38 mouse cellular contexts compared by ENCODE assay signal in the genomic region with DNA sequence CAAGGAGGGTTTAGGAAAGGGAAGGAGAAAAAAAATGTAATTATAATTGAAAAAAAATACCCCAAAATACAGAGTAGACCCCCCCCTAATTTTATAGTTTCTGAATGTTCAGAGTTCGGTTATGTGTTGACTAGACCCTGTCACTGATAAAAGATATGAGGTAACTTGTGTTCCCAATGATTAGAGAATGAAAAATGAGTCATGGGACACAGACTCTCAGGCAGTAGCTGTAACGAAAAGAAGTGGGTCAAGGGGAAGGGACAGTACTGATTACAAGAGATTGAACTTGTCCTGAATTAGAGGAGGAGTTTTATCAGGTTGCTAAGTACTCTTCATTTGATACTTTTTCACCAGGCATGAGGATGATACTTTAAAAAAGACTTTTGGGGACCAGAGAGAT. TPM values are rescaled to one million over a fixed set of nuclear protein-coding genes. Genes with fewer than 3 reads are reported as not detected.
"Had no signal": no experiment of that assay in that cellular context is flagged by ENCODE, and none has a peak within 500 bp of the region (broad histone marks: within the 10 kb centered on the region; RNA-seq: fewer than 3 reads in every experiment).

No protein-coding gene starts in this region.

- H3K27me3 ChIP-seq: embryonic facial prominence, embryonic 12.5 days; embryonic facial prominence, embryonic 13.5 days; embryonic facial prominence, embryonic 15.5 days; forebrain, embryonic 12.5 days; forebrain, embryonic 13.5 days; forebrain, embryonic 15.5 days had no signal

- H3K9ac ChIP-seq: embryonic facial prominence, embryonic 12.5 days; embryonic facial prominence, embryonic 13.5 days; embryonic facial prominence, embryonic 15.5 days; forebrain, embryonic 12.5 days; forebrain, embryonic 13.5 days; forebrain, embryonic 15.5 days; forebrain, postnatal 0 days had no signal

- DNase-seq: cerebellum, adult 9-11 months; cerebellum, postnatal 10 days; cerebellum, postnatal 14 days; cerebellum, postnatal 25 days; cerebellum, postnatal 36 days; embryo, embryonic 11 days; forebrain, postnatal 0 days; gastrocnemius, adult 2 months; gastrocnemius, postnatal 10 days; gastrocnemius, postnatal 14 days; gastrocnemius, postnatal 25 days; gastrocnemius, postnatal 36 days; heart, adult 18-20 months; heart, adult 2 months had no signal

- H3K9me3 ChIP-seq: embryonic facial prominence, embryonic 10.5 days; embryonic facial prominence, embryonic 12.5 days; embryonic facial prominence, embryonic 13.5 days; embryonic facial prominence, embryonic 15.5 days; forebrain, embryonic 10.5 days; forebrain, embryonic 12.5 days; forebrain, embryonic 13.5 days; forebrain, embryonic 15.5 days; heart, embryonic 10.5 days had no signal

- H3K36me3 ChIP-seq: embryonic facial prominence, embryonic 10.5 days; embryonic facial prominence, embryonic 12.5 days; embryonic facial prominence, embryonic 13.5 days; embryonic facial prominence, embryonic 15.5 days; forebrain, embryonic 10.5 days; forebrain, embryonic 12.5 days; forebrain, embryonic 15.5 days; heart, embryonic 10.5 days had no signal

- H3K4me1 ChIP-seq: embryonic facial prominence, embryonic 12.5 days; embryonic facial prominence, embryonic 13.5 days; forebrain, embryonic 12.5 days; heart, embryonic 10.5 days had no signal

- H3K27ac ChIP-seq: embryonic facial prominence, embryonic 10.5 days; embryonic facial prominence, embryonic 12.5 days; embryonic facial prominence, embryonic 13.5 days; embryonic facial prominence, embryonic 15.5 days; forebrain, embryonic 10.5 days; forebrain, embryonic 12.5 days; forebrain, embryonic 13.5 days; forebrain, embryonic 15.5 days; gastrocnemius, adult 2 months; heart, adult 2 months; heart, embryonic 10.5 days had no signal

- H3K4me3 ChIP-seq: embryonic facial prominence, embryonic 10.5 days; embryonic facial prominence, embryonic 12.5 days; embryonic facial prominence, embryonic 13.5 days; embryonic facial prominence, embryonic 15.5 days; erythroblast, embryonic 14.5 days; forebrain, embryonic 10.5 days; forebrain, embryonic 12.5 days; forebrain, embryonic 13.5 days; forebrain, embryonic 15.5 days; gastrocnemius, adult 2 months; heart, adult 2 months; heart, embryonic 10.5 days had no signal

RNA-seq across cellular contexts. Expression of a gene that starts 3.0 kb away (rescaled TPM):
- total RNA-seq: common myeloid progenitor, adult 5-6 weeks; granulocyte monocyte progenitor cell, adult 5-6 weeks had no signal
- polyA plus RNA-seq: erythroblast, embryonic 14.5 days; forebrain, embryonic 11.5 days had no signal

RNA-seq across cellular contexts. Expression of a gene that starts 11.3 kb away (rescaled TPM):
- total RNA-seq: common myeloid progenitor, adult 5-6 weeks; forebrain, postnatal 0 days; gastrocnemius, adult 18-20 months; gastrocnemius, adult 2 months; gastrocnemius, adult 8-10 months; gastrocnemius, postnatal 10 days; gastrocnemius, postnatal 14 days; gastrocnemius, postnatal 25 days; gastrocnemius, postnatal 36 days; gastrocnemius, postnatal 4 days; granulocyte monocyte progenitor cell, adult 5-6 weeks; heart, adult 18-20 months; heart, adult 2 months; heart, adult 8-10 months had no signal
- polyA plus RNA-seq: cortical plate, adult 2 months; embryonic facial prominence, embryonic 10.5 days; embryonic facial prominence, embryonic 11.5 days; embryonic facial prominence, embryonic 12.5 days; embryonic facial prominence, embryonic 13.5 days; embryonic facial prominence, embryonic 14.5 days; embryonic facial prominence, embryonic 15.5 days; erythroblast, embryonic 14.5 days; forebrain, embryonic 10.5 days; forebrain, embryonic 11.5 days; forebrain, embryonic 12.5 days; forebrain, embryonic 13.5 days; forebrain, embryonic 14.5 days; forebrain, embryonic 15.5 days; forebrain, embryonic 16.5 days; forebrain, postnatal 0 days; frontal cortex, adult 2 months; gonadal fat pad, adult 2 months; heart, adult 2 months; heart, embryonic 10.5 days had no signal
